Mouse (Mus musculus): Measurements from ENCODE around the gene Prkcb. TPM values are rescaled to one million over a fixed set of nuclear protein-coding genes. Genes with fewer than 3 reads are reported as not detected.

Prkcb gene
- polyA plus RNA-seq, 1 experiment = 17.8 TPM

GRCm38 (mm10) chr7:122429134-122429533, 140.6 kb downstream of the Prkcb start:
- TF ChIP-seq MYOD1 (IDR thresholded peaks at IDR 0.05; ENCODE audit: control insufficient read depth, insufficient read length, low read depth) = no peak
- TF ChIP-seq MAX (IDR thresholded peaks at IDR 0.05) = no peak
- TF ChIP-seq FOSL1 (IDR thresholded peaks at IDR 0.05; ENCODE audit: insufficient read depth, low read length, poor library complexity, severe bottlenecking) = no peak
- no peak for TF ChIP-seq MYOG (IDR thresholded peaks at IDR 0.05; ENCODE audit: control insufficient read depth, extremely low read depth, insufficient read length)
- no peak for TF ChIP-seq CTCF (IDR thresholded peaks at IDR 0.05; ENCODE audit: control insufficient read depth, insufficient read depth, insufficient read length)
- TF ChIP-seq CEBPB (IDR thresholded peaks at IDR 0.05; ENCODE audit: low read depth) = no peak
- TF ChIP-seq USF1 (IDR thresholded peaks at IDR 0.05; ENCODE audit: low read depth) = no peak
- Histone ChIP-seq H3K79me2 (ENCODE audit: control insufficient read depth, insufficient read depth) (no peaks in the 10 kb centered on the region), H3K79me3 (ENCODE audit: low read depth) (no peaks in the 10 kb centered on the region), H3K4me3 (ENCODE audit: insufficient read depth, poor library complexity, severe bottlenecking) (no peak overlapping the region), H3K27me3 (ENCODE audit: control insufficient read depth, insufficient read depth, insufficient read length) (no peaks in the 10 kb centered on the region), H3ac (ENCODE audit: control insufficient read depth, insufficient read length, low read depth) (no peak overlapping the region), H3K36me3 (ENCODE audit: control insufficient read depth, insufficient read depth) (no peaks in the 10 kb centered on the region)

GRCm38 (mm10) chr7:122432401-122432800, 143.8 kb downstream of the Prkcb start:
- H3K79me2 ChIP-seq (ENCODE audit: control insufficient read depth, insufficient read depth) = no peaks in the 10 kb centered on the region
- H3K36me3 ChIP-seq (ENCODE audit: control insufficient read depth, insufficient read depth) = no peaks in the 10 kb centered on the region
- no peaks in the 10 kb centered on the region for H3K27me3 ChIP-seq (ENCODE audit: control insufficient read depth, insufficient read depth, insufficient read length)
- no peaks in the 10 kb centered on the region for H3K79me3 ChIP-seq (ENCODE audit: low read depth)
- TF ChIP-seq MYOG (IDR thresholded peaks at IDR 0.05; ENCODE audit: control insufficient read depth, extremely low read depth, insufficient read length) = no peak
- no peak for TF ChIP-seq USF1 (IDR thresholded peaks at IDR 0.05; ENCODE audit: low read depth)
- TF ChIP-seq FOSL1 (IDR thresholded peaks at IDR 0.05; ENCODE audit: insufficient read depth, low read length, poor library complexity, severe bottlenecking) = no peak
- TF ChIP-seq CEBPB (IDR thresholded peaks at IDR 0.05; ENCODE audit: low read depth) = no peak
- TF ChIP-seq MAX (IDR thresholded peaks at IDR 0.05) = no peak
- no peak for TF ChIP-seq MYOD1 (IDR thresholded peaks at IDR 0.05; ENCODE audit: control insufficient read depth, insufficient read length, low read depth)
- TF ChIP-seq CTCF (IDR thresholded peaks at IDR 0.05; ENCODE audit: control insufficient read depth, insufficient read depth, insufficient read length) = no peak
- H3K4me3 ChIP-seq (ENCODE audit: insufficient read depth, poor library complexity, severe bottlenecking) = no peak overlapping the region
- H3ac ChIP-seq (ENCODE audit: control insufficient read depth, insufficient read length, low read depth) = no peak overlapping the region

GRCm38 (mm10) chr7:122433377-122433776, 144.8 kb downstream of the Prkcb start:
- Histone ChIP-seq H3K4me3 (ENCODE audit: insufficient read depth, poor library complexity, severe bottlenecking) (no peak overlapping the region), H3K36me3 (ENCODE audit: control insufficient read depth, insufficient read depth) (no peaks in the 10 kb centered on the region), H3ac (ENCODE audit: control insufficient read depth, insufficient read length, low read depth) (no peak overlapping the region), H3K79me2 (ENCODE audit: control insufficient read depth, insufficient read depth) (no peaks in the 10 kb centered on the region), H3K79me3 (ENCODE audit: low read depth) (no peaks in the 10 kb centered on the region), H3K27me3 (ENCODE audit: control insufficient read depth, insufficient read depth, insufficient read length) (no peaks in the 10 kb centered on the region)
- no peak for TF ChIP-seq MYOG (IDR thresholded peaks at IDR 0.05; ENCODE audit: control insufficient read depth, extremely low read depth, insufficient read length)
- TF ChIP-seq MAX (IDR thresholded peaks at IDR 0.05) = no peak
- TF ChIP-seq FOSL1 (IDR thresholded peaks at IDR 0.05; ENCODE audit: insufficient read depth, low read length, poor library complexity, severe bottlenecking) = no peak
- TF ChIP-seq MYOD1 (IDR thresholded peaks at IDR 0.05; ENCODE audit: control insufficient read depth, insufficient read length, low read depth) = no peak

- Histone ChIP-seq H3K36me3 (ENCODE audit: control insufficient read depth, insufficient read depth) (no peaks in the 10 kb centered on the region), H3K79me2 (ENCODE audit: control insufficient read depth, insufficient read depth) (no peaks in the 10 kb centered on the region), H3K79me3 (ENCODE audit: low read depth) (no peaks in the 10 kb centered on the region), H3ac (ENCODE audit: control insufficient read depth, insufficient read length, low read depth) (no peak overlapping the region), H3K4me3 (ENCODE audit: insufficient read depth, poor library complexity, severe bottlenecking) (no peak overlapping the region), H3K27me3 (ENCODE audit: control insufficient read depth, insufficient read depth, insufficient read length) (no peaks in the 10 kb centered on the region)
- no peak for TF ChIP-seq MAX (IDR thresholded peaks at IDR 0.05)
- no peak for TF ChIP-seq CEBPB (IDR thresholded peaks at IDR 0.05; ENCODE audit: low read depth)
- no peak for TF ChIP-seq MYOG (IDR thresholded peaks at IDR 0.05; ENCODE audit: control insufficient read depth, extremely low read depth, insufficient read length)
- TF ChIP-seq USF1 (IDR thresholded peaks at IDR 0.05; ENCODE audit: low read depth) = no peak
- TF ChIP-seq MYOD1 (IDR thresholded peaks at IDR 0.05; ENCODE audit: control insufficient read depth, insufficient read length, low read depth) = no peak
- no peak for TF ChIP-seq FOSL1 (IDR thresholded peaks at IDR 0.05; ENCODE audit: insufficient read depth, low read length, poor library complexity, severe bottlenecking)
- TF ChIP-seq CTCF (IDR thresholded peaks at IDR 0.05; ENCODE audit: control insufficient read depth, insufficient read depth, insufficient read length) = no peak
These were observed 146.4 kb downstream of the Prkcb start for GRCm38 (mm10) chr7:122434941-122435340.

- H3K4me3 ChIP-seq (ENCODE audit: insufficient read depth, poor library complexity, severe bottlenecking) = no peak overlapping the region
- H3K36me3 ChIP-seq (ENCODE audit: control insufficient read depth, insufficient read depth) = no peaks in the 10 kb centered on the region
- no peak overlapping the region for H3ac ChIP-seq (ENCODE audit: control insufficient read depth, insufficient read length, low read depth)
- H3K79me2 ChIP-seq (ENCODE audit: control insufficient read depth, insufficient read depth) = no peaks in the 10 kb centered on the region
- TF ChIP-seq CEBPB (IDR thresholded peaks at IDR 0.05; ENCODE audit: low read depth) = no peak
- TF ChIP-seq MAX (IDR thresholded peaks at IDR 0.05) = no peak
- TF ChIP-seq MYOD1 (IDR thresholded peaks at IDR 0.05; ENCODE audit: control insufficient read depth, insufficient read length, low read depth) = no peak
- TF ChIP-seq CTCF (IDR thresholded peaks at IDR 0.05; ENCODE audit: control insufficient read depth, insufficient read depth, insufficient read length) = no peak
- no peak for TF ChIP-seq USF1 (IDR thresholded peaks at IDR 0.05; ENCODE audit: low read depth)
- TF ChIP-seq MYOG (IDR thresholded peaks at IDR 0.05; ENCODE audit: control insufficient read depth, extremely low read depth, insufficient read length) = no peak
- TF ChIP-seq FOSL1 (IDR thresholded peaks at IDR 0.05; ENCODE audit: insufficient read depth, low read length, poor library complexity, severe bottlenecking) = no peak
- H3K27me3 ChIP-seq (ENCODE audit: control insufficient read depth, insufficient read depth, insufficient read length) = no peaks in the 10 kb centered on the region
- H3K79me3 ChIP-seq (ENCODE audit: low read depth) = no peaks in the 10 kb centered on the region
These were observed 147.0 kb downstream of the Prkcb start for GRCm38 (mm10) chr7:122435561-122435960.

GRCm38 (mm10) chr7:122437390-122437789, 148.8 kb downstream of the Prkcb start:
- H3ac ChIP-seq (ENCODE audit: control insufficient read depth, insufficient read length, low read depth) = no peak overlapping the region
- H3K36me3 ChIP-seq (ENCODE audit: control insufficient read depth, insufficient read depth) = no peaks in the 10 kb centered on the region
- H3K4me3 ChIP-seq (ENCODE audit: insufficient read depth, poor library complexity, severe bottlenecking) = no peak overlapping the region
- TF ChIP-seq FOSL1 (IDR thresholded peaks at IDR 0.05; ENCODE audit: insufficient read depth, low read length, poor library complexity, severe bottlenecking) (no peak), USF1 (IDR thresholded peaks at IDR 0.05; ENCODE audit: low read depth) (no peak), CEBPB (IDR thresholded peaks at IDR 0.05; ENCODE audit: low read depth) (no peak), MAX (IDR thresholded peaks at IDR 0.05) (no peak), MYOG (IDR thresholded peaks at IDR 0.05; ENCODE audit: control insufficient read depth, extremely low read depth, insufficient read length) (no peak), MYOD1 (IDR thresholded peaks at IDR 0.05; ENCODE audit: control insufficient read depth, insufficient read length, low read depth) (no peak), CTCF (IDR thresholded peaks at IDR 0.05; ENCODE audit: control insufficient read depth, insufficient read depth, insufficient read length) (no peak)
- no peaks in the 10 kb centered on the region for H3K79me2 ChIP-seq (ENCODE audit: control insufficient read depth, insufficient read depth)
- H3K79me3 ChIP-seq (ENCODE audit: low read depth) = no peaks in the 10 kb centered on the region
- no peaks in the 10 kb centered on the region for H3K27me3 ChIP-seq (ENCODE audit: control insufficient read depth, insufficient read depth, insufficient read length)
